Mouse (Mus musculus): Measurements from ENCODE around the gene Olfr1342. TPM values are rescaled to one million over a fixed set of nuclear protein-coding genes. Genes with fewer than 3 reads are reported as not detected.

Gene Olfr1342
- polyA plus RNA-seq, 1 experiment from 2014 or later = not detected

DNA sequence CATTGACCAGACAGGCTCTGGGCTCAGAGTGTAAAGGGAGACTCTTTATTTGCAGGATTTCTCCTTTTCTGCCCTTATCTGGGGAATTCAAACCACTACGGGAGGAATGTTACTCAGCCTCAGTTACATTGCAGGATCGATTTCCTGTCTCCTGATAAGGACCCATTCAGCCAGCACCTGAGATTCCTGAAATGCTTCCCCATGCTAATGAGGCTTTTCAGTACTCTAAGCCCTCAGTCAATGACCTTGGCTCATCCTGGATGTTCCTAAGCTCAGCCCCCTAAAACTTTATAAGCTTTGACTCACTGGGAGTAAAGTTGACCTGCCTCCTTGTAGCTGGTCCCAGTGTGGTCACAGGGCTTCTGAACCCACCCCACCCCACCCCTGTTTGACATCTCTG, 5.5 kb downstream of the Olfr1342 start:
- POLR2A ChIA-PET = no interaction called here
- ATAC-seq = no peak
- in situ Hi-C loops (cut with MboI; ENCODE audit: low pct_unique_long_range_greater_than_20kb) = no loop called here
- no peaks in the 10 kb centered on the region for H3K27me3 ChIP-seq
- CTCF ChIA-PET = no interaction called here
- DNase-seq (ENCODE audit: low read depth, low spot score) = no peak
- TF ChIP-seq CTCF (IDR thresholded peaks at IDR 0.05) = no peak

DNA sequence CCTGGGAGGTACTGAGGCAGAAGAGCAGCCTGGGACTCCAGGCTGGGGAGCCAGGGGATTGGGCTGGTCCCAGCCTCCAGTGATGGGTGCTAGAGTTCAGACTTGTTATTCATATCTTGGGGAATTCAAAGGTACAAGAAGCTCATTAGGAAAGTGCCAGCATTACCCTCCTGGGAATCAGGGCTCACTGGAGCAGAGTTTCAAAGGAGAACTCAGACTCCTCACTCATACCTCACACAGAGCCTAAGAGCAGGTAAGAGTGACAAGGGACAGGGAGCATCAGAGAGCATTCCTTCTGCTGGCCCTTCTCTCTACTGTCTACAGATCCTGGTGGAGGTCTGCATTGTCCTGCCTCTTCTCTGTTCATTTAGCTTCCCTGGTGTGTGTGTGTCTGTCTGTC, 33.9 kb downstream of the Olfr1342 start, which contains the start of gene Olfr62:
Olfr62 (plus strand) TSS at position 301 of the 400 bp plus-strand sequence.
- DNase-seq (ENCODE audit: low read depth, low spot score) (no peak), ATAC-seq (no peak)
- TF ChIP-seq CTCF (IDR thresholded peaks at IDR 0.05) = no peak
- ChIA-PET CTCF (no interaction called here), POLR2A (no interaction called here)
- in situ Hi-C loops (cut with MboI; ENCODE audit: low pct_unique_long_range_greater_than_20kb) = no loop called here
- H3K27me3 ChIP-seq = peaks cover 4% of the 10 kb centered on the region

DNA sequence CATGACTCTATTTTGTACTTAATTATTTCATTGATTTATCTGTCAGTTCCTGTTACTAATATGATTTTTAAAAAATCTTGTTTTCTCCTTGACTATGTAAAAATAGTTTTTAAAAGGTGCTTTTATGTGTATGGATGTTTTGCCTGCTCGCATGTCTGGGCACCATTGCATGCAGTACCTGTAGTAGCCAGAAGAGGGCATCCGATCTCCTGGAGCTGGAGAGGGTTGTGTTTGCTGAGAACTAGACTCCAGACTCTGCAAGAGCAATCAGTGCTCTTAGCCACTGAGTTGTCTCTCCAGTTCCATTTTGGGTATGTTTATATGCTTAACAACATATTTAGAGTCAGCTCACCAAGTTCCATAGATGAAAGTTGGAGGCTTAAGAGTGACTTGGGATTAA, 47.3 kb downstream of the Olfr1342 start:
- no peaks in the 10 kb centered on the region for H3K27me3 ChIP-seq
- POLR2A ChIA-PET = no interaction called here
- in situ Hi-C loops (cut with MboI; ENCODE audit: low pct_unique_long_range_greater_than_20kb) = loop anchor here (10.0 to 25.0 kb wide), 3 partner anchors 350 to 560 kb away; partner anchors contain the start of gene Zfp691
- DNase-seq (ENCODE audit: low read depth, low spot score) (no peak), ATAC-seq (no peak)
- CTCF ChIA-PET = interaction anchor here (1.1 to 1.2 kb wide), 2 partner anchors 39 to 62 kb away, joined by 3 to 4 read pairs; no protein-coding TSS in a partner anchor
- TF ChIP-seq CTCF (IDR thresholded peaks at IDR 0.05) = peak; percentile 61

DNA sequence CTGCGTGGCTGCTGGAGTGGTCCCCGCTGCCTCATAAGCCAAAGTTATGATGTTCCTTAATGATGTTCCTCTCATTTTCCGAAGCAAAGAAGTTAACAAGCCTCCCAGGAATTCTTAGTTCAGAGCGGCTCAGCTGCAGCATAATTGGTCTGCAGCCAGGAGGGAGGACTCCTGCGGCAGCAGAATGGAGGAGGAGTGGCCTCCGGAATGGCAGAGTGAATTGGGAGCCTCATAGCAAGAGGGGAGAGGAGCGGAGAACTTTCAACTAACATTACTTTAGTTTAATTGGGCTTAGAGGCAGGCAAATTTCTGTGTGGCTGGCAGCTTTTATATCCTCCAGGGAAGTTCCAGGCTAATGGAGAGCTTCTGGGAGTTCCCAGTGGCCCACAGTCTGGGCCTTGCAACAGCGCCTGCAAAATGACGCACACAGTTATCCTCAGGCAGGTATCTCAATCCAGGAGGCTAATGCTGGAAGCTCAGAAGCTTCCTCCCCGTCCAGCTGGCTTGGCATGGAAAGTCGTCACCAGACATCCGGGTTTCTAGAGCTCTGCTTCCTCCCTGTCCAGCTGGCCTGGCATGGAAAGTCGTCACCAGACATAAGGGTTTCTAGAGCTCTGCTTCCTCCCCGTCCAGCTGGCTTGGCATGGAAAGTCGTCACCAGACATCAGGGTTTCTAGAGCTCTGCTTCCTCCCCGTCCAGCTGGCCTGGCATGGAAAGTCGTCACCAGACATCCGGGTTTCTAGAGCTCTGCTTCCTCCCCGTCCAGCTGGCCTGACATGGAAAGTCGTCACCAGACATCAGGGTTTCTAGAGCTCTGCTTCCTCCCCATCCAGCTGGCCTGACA, 50.0 kb downstream of the Olfr1342 start:
- peaks cover 6% of the 10 kb centered on the region for H3K27me3 ChIP-seq
- in situ Hi-C loops (cut with MboI; ENCODE audit: low pct_unique_long_range_greater_than_20kb) = loop anchor here (10.0 to 25.0 kb wide), 3 partner anchors 352 to 562 kb away; partner anchors contain the start of gene Zfp691
- CTCF ChIA-PET = no interaction called here
- ATAC-seq = no peak
- TF ChIP-seq CTCF (IDR thresholded peaks at IDR 0.05) = no peak
- POLR2A ChIA-PET = no interaction called here
- DNase-seq (ENCODE audit: low read depth, low spot score) = no peak

Other genes starting within 250 kb of the Olfr1342 start
- gene Mpl, start 235.2 kb downstream of the Olfr1342 start, polyA plus RNA-seq (2021) = not detected
- not detected for gene Tie1, start 202.7 kb downstream of the Olfr1342 start, polyA plus RNA-seq (2021)
- not detected for gene 2610528J11Rik, start 165.8 kb downstream of the Olfr1342 start, polyA plus RNA-seq (2021)
- 0.42 TPM for gene Tmem125, start 148.7 kb downstream of the Olfr1342 start, polyA plus RNA-seq (2021)
- gene Cfap57, start 72.0 kb downstream of the Olfr1342 start, polyA plus RNA-seq (2021) = 0.04 TPM
- gene Ebna1bp2, start 72.0 kb downstream of the Olfr1342 start, polyA plus RNA-seq (2021) = 75.4 TPM
- gene Olfr62, start 33.8 kb downstream of the Olfr1342 start, polyA plus RNA-seq (2021) = not detected
- not detected for gene Olfr1341, start 10.8 kb upstream of the Olfr1342 start, polyA plus RNA-seq (2021)
- gene Olfr1340, start 27.4 kb upstream of the Olfr1342 start, polyA plus RNA-seq (2021) = not detected
- not detected for gene Olfr1339, start 39.4 kb upstream of the Olfr1342 start, polyA plus RNA-seq (2021)
- gene Olfr1338, start 66.0 kb upstream of the Olfr1342 start, polyA plus RNA-seq (2021) = not detected
- not detected for gene Olfr1337, start 89.8 kb upstream of the Olfr1342 start, polyA plus RNA-seq (2021)
- not detected for gene Olfr1335, start 117.2 kb upstream of the Olfr1342 start, polyA plus RNA-seq (2021)
- gene Olfr1333, start 143.5 kb upstream of the Olfr1342 start, polyA plus RNA-seq (2021) = not detected
- not detected for gene Olfr1331, start 171.9 kb upstream of the Olfr1342 start, polyA plus RNA-seq (2021)
- gene Olfr1330, start 195.8 kb upstream of the Olfr1342 start, polyA plus RNA-seq (2021) = not detected
- not detected for gene Olfr1329, start 224.7 kb upstream of the Olfr1342 start, polyA plus RNA-seq (2021)
- not detected for gene Olfr1328, start 245.9 kb upstream of the Olfr1342 start, polyA plus RNA-seq (2021)

Measured in Patski (cell line).